Mouse (Mus musculus) adipocyte (in vitro differentiated cells): ENCODE measurements around the gene Rps2.
"Not testable (repeated sequence)": the region's sequence is repeated elsewhere in the genome, so short reads cannot be mapped to it uniquely, and the experiment has no call there.

Source experiments
- DNase-seq: peaks from one replicate; pipeline ENCODE4 v3.0.0-alpha.2; 2016; ENCODE audit warnings: low spot score

Gene Rps2

DNA sequence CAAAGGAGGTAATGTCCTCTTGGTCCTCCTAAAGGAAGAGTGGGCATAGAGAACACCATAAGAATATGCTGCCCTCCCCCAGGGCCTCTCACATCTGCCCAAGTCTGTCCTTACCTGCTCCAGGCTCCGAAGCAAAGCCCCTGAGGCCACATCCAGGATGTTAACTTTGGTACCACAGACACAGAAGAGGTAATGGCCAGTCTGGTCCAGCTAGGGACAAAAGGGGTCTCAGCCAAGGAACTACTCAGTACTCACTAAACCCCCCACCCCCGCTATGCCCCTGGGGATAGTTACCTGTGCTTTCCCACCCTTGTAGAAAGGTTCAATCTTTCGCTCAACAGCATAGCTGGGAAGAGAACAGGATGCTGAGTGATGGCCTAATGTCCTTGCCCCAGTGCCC is 12.1 kb upstream of the Rps2 start:
- DNase-seq: no peak

DNA sequence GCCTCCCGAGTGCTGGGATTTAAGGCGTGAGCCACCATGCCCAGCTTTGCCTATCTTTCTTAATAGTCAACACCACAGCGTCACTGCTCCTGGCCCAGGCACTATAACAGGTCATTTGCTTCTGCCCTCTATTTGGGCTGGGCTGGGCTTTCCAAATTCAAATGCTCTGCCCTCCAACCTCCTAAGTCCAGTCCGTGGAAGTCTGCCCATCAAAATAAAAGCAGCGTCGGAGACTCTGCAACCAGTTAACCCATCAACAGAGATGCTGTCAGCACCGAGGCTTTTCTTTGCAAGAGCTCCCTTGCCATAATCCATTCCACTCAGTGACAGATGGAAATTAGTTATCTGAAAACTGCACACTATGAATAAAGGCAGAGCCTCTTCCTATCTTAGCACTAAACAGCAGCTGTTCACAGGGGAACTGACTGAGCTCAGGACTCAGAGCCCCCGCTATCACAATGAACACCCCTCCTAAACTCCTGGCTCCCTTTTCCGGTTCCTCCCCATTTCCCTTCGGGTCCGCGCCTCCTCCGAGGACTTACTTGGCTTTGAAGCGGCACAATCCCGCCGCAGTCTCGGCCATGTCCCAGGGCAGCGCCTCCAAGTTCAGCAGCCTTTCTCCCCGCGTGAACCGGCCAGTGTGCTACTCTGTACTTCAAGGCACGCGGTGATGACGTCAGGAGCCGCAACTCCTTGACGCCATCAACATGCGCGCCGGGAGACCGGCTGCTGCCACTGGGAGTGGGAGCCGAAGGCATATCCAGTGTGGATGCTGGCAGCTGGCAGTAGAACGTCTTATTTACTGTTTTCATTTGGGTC is 10.7 kb upstream of the Rps2 start, which contains the start of gene Tbl3:
Gene Tbl3 (minus strand): TSS at position 679 of the 819 bp plus-strand sequence.
- DNase-seq: peak; percentile 96

DNA sequence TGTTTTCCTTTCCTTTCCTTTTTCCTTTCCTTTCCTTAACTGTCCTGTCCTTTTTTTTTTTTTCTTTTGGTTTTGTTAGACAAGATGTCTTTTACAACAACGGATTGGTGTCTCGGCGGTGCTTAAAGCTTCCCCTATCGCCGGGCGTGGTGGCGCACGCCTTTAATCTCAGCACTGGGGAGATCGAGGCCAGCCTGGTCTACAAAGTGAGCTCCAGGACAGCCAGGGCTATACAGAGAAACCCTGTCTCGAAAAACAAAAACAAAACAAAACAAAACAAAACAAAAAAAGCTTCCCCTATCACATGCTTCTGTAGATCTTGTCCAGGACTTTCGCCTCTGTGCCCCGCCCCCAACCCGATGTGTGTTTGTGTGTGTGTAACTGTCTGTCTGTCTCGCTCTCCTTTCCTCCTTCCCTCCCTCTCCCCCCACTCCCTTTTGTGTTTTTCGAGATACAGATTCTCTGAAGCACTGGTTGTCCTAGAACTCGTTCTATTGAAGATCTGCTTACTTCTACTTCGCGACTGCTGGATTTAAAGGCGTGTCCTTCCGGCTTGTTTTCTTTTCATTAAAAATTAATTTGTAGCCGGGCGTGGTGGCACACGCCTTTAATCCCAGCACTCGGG is 10.0 kb upstream of the Rps2 start:
- DNase-seq: no peak

DNA sequence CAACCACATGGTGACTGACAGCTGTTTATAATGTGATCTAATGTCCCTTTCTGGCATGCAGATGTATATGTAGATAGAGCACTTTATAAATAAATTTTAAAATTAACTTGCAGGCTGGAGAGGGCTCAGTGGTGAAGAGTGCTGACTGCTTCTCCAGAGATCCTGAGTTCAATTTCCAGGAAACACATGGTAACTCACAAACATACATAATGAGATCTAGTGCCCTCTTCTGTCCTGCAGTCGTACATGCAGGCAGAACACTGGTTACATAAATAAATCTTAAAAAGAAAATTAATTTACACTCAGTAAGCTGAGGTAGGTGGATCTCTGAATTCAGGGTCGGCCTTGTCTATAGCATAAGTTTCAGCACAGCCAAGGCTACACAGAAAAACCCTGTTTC is 9.3 kb upstream of the Rps2 start:
- peak; percentile 62 for DNase-seq

DNA sequence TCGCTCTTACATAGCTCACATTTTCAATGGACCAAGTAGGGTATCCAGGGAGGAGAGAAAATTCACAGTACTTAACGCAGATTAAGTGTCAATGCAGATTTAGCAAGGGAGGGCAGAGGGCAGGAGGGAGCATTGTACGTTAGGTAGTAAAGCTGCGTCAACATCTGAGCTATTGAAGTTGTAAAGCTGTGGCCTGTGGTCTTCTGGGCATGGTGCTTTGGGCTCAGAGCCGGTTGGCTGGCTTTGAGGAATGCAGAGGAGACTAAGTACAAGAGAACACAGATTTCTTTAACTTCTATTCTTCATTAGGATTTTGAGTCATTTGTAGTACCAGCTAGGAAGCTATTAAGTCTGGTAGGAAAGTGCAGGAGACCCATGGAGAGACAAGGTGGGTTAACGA is 2.4 kb upstream of the Rps2 start:
- DNase-seq: no peak

DNA sequence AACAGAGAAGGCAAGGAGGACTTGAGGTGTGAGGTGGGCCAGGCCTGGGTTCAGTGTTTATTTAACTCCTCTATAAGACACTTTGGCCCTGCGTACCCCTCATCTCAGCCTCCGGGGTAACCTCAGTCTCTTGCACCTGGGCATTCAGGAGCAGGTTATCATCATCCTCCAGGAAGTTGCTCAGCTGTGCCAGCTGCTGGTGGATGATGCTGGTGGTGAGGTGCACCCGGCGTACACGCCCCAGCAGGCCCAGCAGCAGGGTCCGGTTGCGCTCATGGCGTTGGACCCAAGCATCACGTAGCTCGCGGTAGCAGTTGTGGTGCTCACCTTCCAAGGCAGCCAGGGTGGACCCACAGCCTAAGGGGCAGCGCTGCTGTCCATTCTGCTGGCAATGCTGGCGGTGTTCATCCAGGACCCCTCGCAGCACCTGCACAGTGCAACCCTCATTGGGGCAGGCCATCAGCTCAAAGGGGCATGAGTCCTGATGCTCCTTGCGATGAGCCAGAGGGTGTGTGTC is 1.7 kb upstream of the Rps2 start:
- no peak for DNase-seq

DNA sequence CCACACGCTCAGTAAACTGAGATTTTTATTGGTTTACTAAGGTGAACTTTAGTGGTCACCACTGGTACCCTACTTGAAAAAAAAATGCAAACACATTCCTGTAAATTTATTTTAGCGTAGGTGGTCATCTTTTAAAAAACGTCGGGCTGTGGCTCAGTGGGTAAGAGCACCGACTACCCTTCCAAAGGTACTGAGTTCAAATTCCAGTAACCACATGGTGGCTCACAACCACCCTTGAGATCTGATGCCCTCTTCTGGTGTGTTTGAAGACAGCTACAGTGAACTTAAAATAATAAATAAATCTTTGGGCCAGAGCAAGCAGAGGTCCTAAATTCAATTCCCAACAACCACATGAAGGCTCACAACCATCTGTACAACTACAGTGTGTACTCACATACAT is 1.0 kb downstream of the Rps2 start:
- DNase-seq: not testable (repeated sequence)

DNA sequence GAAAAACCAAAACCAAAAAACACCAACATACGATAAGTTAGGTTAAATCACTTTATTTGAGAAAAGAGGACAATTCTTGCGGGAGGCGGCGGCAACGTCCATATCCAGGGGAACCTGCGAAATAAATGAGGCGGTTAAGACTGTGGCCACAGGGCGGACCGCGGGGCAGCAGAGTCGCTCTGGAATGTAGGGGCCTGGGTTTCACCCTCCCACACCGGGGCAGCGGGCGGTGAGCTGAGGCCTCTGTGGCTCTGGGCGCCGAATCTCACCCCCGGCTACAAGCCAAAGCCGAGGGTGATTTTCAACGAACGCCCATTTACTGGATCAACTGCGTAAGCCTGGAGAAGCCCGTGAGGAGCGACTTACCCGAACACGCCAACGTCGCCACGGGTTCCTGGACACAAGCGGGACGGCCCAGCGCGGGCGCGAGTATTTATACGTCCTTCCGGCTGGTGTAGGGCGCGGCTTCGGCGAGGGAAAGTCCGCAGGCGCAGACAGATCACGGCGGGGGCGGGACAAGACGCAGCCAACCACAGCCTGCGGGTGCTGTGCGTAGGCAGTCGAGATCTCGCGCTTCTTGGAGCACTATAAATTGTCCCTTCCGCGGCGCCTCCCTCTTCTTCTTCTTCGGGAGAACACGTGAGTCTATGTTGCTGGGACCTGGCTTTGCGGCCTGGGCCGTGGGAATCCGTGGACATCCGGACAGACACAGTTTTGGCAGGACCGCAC is 1.7 kb downstream of the Rps2 start:
- peak; percentile 99 for DNase-seq

DNA sequence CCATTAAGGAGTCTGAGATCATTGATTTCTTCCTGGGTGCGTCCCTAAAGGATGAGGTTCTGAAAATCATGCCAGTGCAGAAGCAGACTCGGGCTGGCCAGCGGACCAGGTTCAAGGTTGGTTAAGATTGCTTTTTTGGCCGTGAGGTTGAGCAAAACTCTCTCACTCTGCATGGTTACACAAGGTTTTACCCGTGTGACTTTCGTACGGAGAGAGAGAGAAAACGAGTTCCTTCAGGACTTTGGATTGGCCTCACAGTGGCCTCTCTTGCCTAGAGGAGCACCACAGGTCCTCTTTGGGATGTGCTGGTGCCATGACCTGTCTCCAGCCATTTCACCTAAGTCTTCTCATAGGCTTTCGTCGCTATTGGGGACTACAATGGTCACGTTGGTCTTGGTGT is 2.7 kb downstream of the Rps2 start:
- peak; percentile 67 for DNase-seq

DNA sequence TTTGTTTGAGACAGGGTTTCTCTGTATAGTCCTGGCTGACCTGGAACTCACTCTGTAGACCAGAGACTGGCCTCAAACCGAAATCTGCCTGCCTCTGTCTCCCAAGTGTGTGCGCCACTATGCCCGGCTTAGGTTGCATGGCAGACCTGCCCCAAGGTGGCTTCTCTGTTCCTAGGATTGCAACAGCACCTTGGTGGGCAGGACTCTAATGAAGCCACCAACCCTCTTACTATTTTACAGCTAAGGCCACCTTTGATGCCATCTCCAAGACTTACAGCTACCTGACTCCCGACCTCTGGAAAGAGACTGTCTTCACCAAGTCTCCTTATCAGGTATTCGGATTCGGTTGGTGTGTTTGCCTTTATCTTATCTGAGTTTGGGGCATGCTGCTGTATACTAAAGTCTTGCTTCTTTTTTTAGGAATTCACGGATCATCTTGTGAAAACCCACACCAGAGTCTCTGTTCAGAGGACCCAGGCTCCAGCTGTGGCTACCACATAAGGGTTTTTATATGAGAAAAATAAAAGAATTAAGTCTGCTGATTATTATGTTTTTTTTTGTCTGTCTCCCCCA is 3.6 kb downstream of the Rps2 start:
- DNase-seq: not testable (repeated sequence)

DNA sequence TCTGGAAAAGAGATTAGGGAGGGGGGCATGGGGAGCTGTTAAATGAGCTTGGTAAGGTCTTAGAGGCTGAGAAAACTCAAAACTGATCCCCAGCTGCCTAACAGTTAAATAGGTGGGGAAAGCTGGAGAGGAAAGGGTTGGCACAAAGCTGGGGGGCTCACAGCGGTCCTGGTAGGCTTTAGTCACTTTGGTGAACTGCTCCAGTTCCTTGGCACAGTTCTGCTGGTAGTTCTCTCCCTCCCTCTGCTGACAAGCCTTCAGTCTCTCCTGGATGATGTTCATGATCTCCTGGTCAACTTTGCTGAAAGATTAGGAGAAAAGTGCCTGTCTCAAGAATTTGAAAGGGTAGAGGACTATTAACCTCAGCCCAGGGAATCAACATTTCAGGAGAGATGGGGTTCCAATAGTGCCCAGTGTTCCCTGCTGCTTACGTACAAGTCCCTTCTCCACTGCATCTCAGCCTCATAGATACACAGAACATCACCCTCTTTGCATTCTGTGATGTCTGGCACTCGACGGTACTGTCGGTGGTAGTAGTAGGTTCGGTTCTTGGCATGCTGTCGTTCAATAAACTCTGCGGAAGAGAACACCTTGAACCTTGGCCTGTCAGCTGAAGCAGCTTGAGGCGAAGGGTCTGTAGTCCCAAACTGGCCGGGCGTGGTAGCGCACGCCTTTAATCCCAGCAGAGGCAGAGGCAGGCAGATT is 4.5 kb downstream of the Rps2 start:
- no peak for DNase-seq

DNA sequence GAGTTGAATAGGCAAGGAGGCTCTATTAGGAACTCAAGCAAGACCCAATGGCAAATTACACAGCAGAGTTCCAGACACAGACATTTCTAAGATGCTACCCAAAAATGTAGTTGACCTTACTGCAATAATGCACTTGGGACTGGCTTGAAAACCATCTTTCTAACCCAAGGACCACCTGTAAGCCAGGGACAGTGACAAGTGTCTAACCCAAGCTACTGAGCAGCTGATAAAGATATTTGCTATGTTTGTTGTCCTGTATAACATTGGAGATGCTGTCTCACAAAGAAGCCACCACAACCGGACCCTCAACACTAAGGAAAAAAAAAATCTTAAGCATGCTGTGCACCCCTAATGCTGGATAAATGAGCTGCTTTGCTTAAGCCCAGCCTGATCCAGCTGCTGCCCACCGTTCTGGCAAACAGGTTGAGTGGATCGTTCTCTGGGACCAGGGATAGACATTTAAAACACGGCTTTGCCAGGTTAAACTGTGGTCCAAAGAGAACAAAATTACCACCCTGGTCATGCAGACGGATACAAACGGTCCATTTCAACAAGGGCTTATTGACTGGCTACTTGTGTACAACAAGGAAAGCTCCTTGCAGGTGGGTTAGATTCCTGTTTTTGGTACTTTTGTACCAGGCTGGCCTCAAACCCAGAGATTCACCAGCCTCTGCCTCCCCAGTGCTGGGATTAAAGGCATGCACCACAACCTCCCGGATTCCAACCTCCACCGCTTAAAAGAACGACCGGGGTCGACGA is 5.4 kb downstream of the Rps2 start:
- DNase-seq: no peak

DNA sequence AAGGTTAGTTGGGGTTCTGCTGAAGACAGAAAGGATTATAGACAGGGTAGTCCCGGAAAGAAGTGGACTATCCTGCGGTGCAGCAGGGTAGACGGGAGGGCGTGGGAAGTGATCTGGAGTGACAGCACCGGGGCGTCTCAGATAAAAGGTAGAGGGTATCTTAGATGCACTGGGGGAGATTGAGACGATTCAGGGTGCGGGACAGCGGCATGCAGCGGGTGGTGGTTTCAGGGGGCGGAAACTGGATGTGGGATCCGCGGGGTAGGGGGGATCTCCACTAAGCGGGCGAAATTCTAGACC is 5.9 kb downstream of the Rps2 start:
- DNase-seq: peak; percentile 43

DNA sequence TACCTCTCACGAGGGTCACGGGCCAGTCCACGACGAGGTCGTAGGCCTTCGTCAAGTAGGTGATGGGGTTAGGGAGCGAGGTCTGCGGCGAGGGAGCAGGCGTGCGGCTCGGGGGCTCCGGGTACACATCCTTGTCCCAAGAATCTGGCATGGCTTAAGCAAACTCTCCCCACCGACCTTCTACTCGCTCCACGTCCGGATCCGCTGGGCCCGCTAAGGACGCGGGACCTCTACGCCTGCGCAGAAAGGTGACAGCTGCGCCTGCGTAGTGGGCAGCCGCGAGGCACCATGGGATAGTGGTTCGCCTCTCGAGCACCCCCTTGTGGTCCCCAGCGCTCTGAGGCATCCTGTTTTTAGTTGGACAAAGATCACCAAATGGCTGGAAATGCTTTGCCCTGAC is 6.3 kb downstream of the Rps2 start, which contains the start of gene Ndufb10:
Gene Ndufb10 (minus strand): TSS at position 295 of the 400 bp plus-strand sequence.
- peak; percentile 99 for DNase-seq

DNA sequence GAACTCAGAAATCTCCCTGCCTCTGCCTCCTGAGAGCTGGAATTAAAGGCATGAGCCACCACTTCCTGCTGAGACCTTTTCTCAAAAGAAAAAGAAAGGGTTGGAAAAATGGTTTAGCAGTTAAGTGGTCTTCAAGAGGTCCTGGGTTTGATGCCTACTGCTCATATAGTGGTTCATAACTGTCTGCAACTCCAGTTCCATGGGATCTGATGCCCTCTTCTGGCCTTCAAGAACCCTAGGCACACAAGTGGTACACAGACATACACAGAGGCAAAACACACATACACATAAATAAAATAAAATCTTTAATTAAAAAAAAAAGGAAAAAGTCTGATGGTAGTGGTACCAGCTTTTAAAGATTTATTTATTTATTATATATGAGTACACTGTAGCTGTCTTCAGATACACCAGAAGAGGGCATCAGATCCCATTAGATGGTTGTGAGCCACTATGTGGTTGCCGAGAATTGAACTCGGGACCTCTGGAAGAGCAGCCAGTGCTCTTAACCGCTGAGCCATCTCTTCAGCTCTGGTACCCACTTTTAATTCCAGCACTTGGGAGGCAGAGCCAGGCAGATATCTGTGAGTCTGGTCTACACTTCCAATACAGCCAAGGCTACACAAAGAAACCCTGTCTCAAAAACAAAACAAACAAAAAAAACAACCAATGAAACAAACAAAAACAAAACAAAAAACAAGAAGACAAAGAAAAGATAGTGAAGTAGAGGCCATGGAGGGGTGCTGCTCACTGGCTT is 7.9 kb downstream of the Rps2 start:
- DNase-seq: no peak

DNA sequence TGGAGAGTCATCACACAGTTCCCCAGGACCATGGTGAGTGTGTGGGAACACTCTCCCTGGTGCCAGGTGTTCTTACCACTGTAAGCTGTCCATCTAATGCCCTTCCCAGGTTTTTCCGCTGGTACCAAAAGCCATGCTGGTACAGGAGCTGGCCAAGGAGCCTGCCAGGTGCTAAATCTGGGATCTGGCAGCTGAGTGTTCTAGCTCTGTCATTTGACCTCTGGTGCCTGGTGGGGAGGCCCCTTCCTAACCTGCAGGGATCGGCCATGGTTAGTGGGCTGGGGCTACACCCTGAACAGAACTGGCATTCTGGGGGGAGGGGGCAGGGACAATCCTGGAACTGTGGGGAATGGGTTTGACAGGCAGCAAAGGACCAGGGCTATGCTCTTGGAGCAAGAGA is 9.7 kb downstream of the Rps2 start, which contains the start of gene Rpl3l:
Gene Rpl3l (plus strand): TSS at position 203 of the 400 bp plus-strand sequence.
- no peak for DNase-seq

DNA sequence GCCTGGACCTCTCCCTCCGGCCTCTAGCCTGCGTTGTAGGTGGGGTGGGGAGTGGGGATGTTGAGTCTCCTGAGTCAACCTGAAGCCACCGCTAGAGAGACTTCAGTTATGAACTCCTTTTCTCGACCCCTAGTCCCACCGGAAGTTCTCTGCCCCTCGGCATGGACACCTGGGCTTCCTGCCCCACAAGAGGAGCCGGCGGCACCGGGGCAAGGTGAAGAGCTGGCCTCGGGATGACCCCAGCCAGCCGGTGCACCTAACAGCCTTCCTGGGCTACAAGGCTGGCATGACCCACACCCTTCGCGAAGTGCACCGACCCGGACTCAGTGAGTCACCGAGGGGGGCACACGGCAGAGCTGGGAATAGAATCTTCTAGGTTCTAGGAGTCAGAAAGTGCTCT is 10.3 kb downstream of the Rps2 start:
- DNase-seq: no peak

DNA sequence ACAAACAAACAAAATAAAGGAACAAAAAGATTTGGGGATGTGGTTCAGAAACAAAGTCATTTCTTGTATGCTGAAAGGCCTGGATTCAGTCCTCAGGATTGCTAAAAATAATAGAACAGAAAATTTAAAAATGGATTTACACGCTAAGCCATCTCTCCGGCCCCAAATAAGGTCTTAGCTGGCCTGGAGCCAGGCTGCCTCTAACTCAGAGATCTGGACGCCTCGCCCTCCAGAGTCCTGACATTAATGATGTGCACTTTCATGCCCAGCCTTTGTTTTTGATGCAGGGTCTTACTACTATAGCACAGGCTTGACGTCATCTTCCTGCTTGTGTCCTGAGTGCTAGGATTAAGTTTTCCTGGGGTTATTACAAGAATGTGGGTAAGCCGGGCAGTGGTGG is 11.2 kb downstream of the Rps2 start:
- no peak for DNase-seq

DNA sequence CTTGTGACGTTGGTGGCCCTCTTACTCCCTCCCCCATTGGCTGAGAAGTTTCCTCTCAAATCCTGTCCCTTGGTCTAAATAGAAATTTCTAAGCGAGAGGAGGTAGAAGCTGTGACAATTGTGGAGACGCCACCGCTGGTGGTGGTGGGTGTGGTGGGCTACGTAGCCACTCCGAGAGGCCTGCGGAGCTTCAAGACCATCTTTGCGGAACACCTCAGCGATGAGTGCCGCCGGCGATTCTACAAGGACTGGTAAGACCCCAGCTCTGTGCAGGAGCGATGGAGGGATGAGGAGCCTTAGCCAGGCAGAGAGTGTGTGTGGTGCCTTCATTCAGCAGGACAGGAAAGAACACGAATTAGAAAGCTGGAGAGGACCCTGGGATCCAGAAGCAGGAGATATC is 12.9 kb downstream of the Rps2 start:
- no peak for DNase-seq

DNA sequence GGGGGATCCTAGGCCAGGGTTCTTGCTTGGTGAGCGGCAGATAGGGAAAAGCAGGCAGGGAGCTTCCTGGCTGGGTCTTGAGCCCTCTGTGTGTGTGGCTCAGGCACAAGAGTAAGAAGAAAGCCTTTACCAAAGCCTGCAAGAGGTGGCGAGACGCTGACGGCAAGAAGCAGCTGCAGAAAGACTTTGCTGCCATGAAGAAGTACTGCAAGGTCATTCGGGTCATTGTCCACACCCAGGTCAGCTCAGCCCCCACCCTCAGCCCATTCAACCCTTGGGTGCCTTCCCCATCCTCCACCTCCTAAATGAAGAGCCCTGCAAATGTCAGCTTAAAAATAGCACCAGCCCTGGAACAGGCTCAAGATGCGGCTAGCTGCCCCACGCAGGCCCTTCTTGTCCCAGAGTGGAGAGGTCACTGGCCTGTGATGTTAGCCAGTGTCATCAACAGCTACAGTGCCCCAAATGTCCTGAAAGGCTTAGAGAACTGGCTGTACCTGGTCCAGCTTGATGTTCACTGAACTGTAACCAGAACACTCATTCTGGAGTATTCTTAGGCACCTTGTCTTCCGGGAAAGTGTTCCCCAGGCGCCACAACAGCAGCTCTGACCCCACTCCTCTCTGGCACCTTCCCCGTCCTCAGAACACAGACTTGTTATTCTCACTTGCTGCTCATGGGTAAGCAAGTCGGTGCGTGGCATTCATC is 14.5 kb downstream of the Rps2 start:
- no peak for DNase-seq
